Mouse (Mus musculus) lung, adult 2 months (tissue): ENCODE results near the gene Selenbp1.

ENCODE experiments used
- CTCF ChIP-seq: fragments of 200-500 bp; IDR thresholded peaks from 2 replicates; pipeline ENCODE4 v1.5.1; 2011; ENCODE audit warnings: mild to moderate bottlenecking, low read length, control low read depth; ENCODE audit not compliant: insufficient read depth
- POLR2A ChIP-seq: fragments of 200-500 bp; IDR thresholded peaks from 2 replicates; pipeline ENCODE4 v1.6.1; 2011; ENCODE audit warnings: low read depth, mild to moderate bottlenecking, control low read depth, low read length, borderline replicate concordance; ENCODE audit errors: extremely low read depth

- peak; percentile 7; the same call in 1 of the 2 replicates for TF ChIP-seq CTCF
- no peak for TF ChIP-seq POLR2A
Measured at GRCm38 (mm10) chr3:94902747-94903146, 30.1 kb upstream of the Selenbp1 start.
